8 mouse cellular contexts compared by ENCODE assay signal in genomic region chr8:54780134-54780942, GRCm38 (mm10).
DNase-seq lines count a peak whose midpoint lies in the region; ATAC-seq and TF ChIP-seq lines count a peak whose summit lies in the region.

No protein-coding gene starts in this region.

- H3K79me2 ChIP-seq in liver, adult 2 months (ENCODE audit: control insufficient read depth, insufficient read depth, low read length): no peaks in the 10 kb centered on the region

- peaks cover 9% of the 10 kb centered on the region; the same call in 1 of the 2 replicates for H3K27me3 ChIP-seq in embryonic facial prominence, embryonic 13.5 days
- H3K27me3 ChIP-seq in heart, embryonic 16.5 days (ENCODE audit: control insufficient read depth, insufficient read depth, low read length): no peaks in the 10 kb centered on the region
- H3K27me3 ChIP-seq in liver, adult 2 months (ENCODE audit: control insufficient read depth, insufficient read depth, low read length): 0 out of 2 replicates have a peak, but pooled peaks cover 3% of the 10 kb centered on the region
- H3K27me3 ChIP-seq in neural tube, embryonic 12.5 days (replicated peaks): no peaks in the 10 kb centered on the region

- H3K9ac ChIP-seq in embryonic facial prominence, embryonic 13.5 days: peak overlapping the region; percentile 64
- peak overlapping the region; percentile 60 for H3K9ac ChIP-seq in heart, embryonic 16.5 days (ENCODE audit: low read length)
- 0 out of 2 replicates have a peak overlapping the region, but pooled peaks have one; percentile 6 for H3K9ac ChIP-seq in liver, adult 2 months (ENCODE audit: low read depth, low read length)
- 0 out of 2 replicates have a peak overlapping the region, but pooled peaks have one; percentile 29 for H3K9ac ChIP-seq in neural tube, embryonic 12.5 days

- intact Hi-C loops in gastrocnemius, adult 2 months (cut with DNase I): no loop called here
- intact Hi-C loops in gastrocnemius, postnatal 36 days (cut with DNase I): no loop called here

- H3K4me3 ChIP-seq in gastrocnemius, adult 2 months: peak overlapping the region; percentile 54
- peak overlapping the region; percentile 42 for H3K4me3 ChIP-seq in embryonic facial prominence, embryonic 13.5 days
- H3K4me3 ChIP-seq in heart, embryonic 16.5 days (ENCODE audit: low read length): peak overlapping the region; percentile 56
- H3K4me3 ChIP-seq in liver, adult 2 months (ENCODE audit: insufficient read depth, low read depth, low read length): peak overlapping the region; percentile 10
- peak overlapping the region; percentile 26 for H3K4me3 ChIP-seq in neural tube, embryonic 12.5 days

- ATAC-seq in embryonic facial prominence, embryonic 13.5 days (ENCODE audit: insufficient number of reproducible peaks, insufficient read depth, low FRiP score, low TSS enrichment, low read depth): 0 out of 2 replicates have a peak, but pooled peaks have one; percentile 64
- ATAC-seq in heart, embryonic 16.5 days (replicated peaks; ENCODE audit: extremely low read depth, insufficient read depth, low FRiP score): 0 out of 2 replicates have a peak, but pooled peaks have one; percentile 58
- ATAC-seq in neural tube, embryonic 12.5 days (ENCODE audit: low FRiP score, low read depth): peak; percentile 87
- no peak for ATAC-seq in granulocyte monocyte progenitor cell, adult 5-6 weeks (replicated peaks; ENCODE audit: poor library complexity, severe bottlenecking)

- 10% methylated on average over 16 of the region's 16 CpGs for WGBS in embryonic facial prominence, embryonic 13.5 days
- 12% methylated on average over 16 of the region's 16 CpGs for WGBS in heart, embryonic 16.5 days
- 14% methylated on average over 16 of the region's 16 CpGs for WGBS in liver, adult 2 months
- WGBS in neural tube, embryonic 12.5 days: 9% methylated on average over 16 of the region's 16 CpGs

- TF ChIP-seq CTCF in gastrocnemius, adult 2 months (IDR thresholded peaks at IDR 0.05): no peak
- TF ChIP-seq CTCF in liver, adult 2 months (IDR thresholded peaks at IDR 0.05; ENCODE audit: low read depth, low read length): no peak

- H3K4me1 ChIP-seq in embryonic facial prominence, embryonic 13.5 days: peaks cover 15% of the 10 kb centered on the region
- peaks cover 2% of the 10 kb centered on the region; the same call in 1 of the 2 replicates for H3K4me1 ChIP-seq in heart, embryonic 16.5 days (ENCODE audit: control insufficient read depth, insufficient read depth, low read length)
- H3K4me1 ChIP-seq in liver, adult 2 months (ENCODE audit: control insufficient read depth, insufficient read depth, low read length): peaks cover 4% of the 10 kb centered on the region; the same call in 1 of the 2 replicates
- peaks cover 6% of the 10 kb centered on the region; the same call in 1 of the 2 replicates for H3K4me1 ChIP-seq in neural tube, embryonic 12.5 days

- no peak for TF ChIP-seq POLR2A in liver, adult 2 months (IDR thresholded peaks at IDR 0.05; ENCODE audit: extremely low read depth, insufficient read depth, low read length)

- no peaks in the 10 kb centered on the region for H3K9me3 ChIP-seq in embryonic facial prominence, embryonic 13.5 days
- no peaks in the 10 kb centered on the region for H3K9me3 ChIP-seq in heart, embryonic 16.5 days (replicated peaks; ENCODE audit: control insufficient read depth, low read length)
- no peaks in the 10 kb centered on the region for H3K9me3 ChIP-seq in neural tube, embryonic 12.5 days

- DNase-seq in gastrocnemius, adult 2 months: peak; percentile 15
- no peak for DNase-seq in gastrocnemius, postnatal 36 days
- peak; percentile 88 for DNase-seq in kidney, postnatal 10 days
- no peak for DNase-seq in liver, adult 2 months (ENCODE audit: extremely low read depth, low read depth, low spot score)

- no peaks in the 10 kb centered on the region for H3K36me3 ChIP-seq in embryonic facial prominence, embryonic 13.5 days
- H3K36me3 ChIP-seq in heart, embryonic 16.5 days (ENCODE audit: control insufficient read depth, insufficient read depth): no peaks in the 10 kb centered on the region
- no peaks in the 10 kb centered on the region for H3K36me3 ChIP-seq in liver, adult 2 months (ENCODE audit: control insufficient read depth, insufficient read depth, low read length)
- H3K36me3 ChIP-seq in neural tube, embryonic 12.5 days: no peaks in the 10 kb centered on the region

- peak overlapping the region; percentile 79 for H3K4me2 ChIP-seq in embryonic facial prominence, embryonic 13.5 days
- peak overlapping the region; percentile 87 for H3K4me2 ChIP-seq in heart, embryonic 16.5 days (ENCODE audit: low read depth, low read length)
- H3K4me2 ChIP-seq in neural tube, embryonic 12.5 days (replicated peaks): peak overlapping the region; percentile 71

- peak overlapping the region; percentile 4; the same call in 1 of the 2 replicates for H3K27ac ChIP-seq in gastrocnemius, adult 2 months
- H3K27ac ChIP-seq in embryonic facial prominence, embryonic 13.5 days: peak overlapping the region; percentile 44
- peak overlapping the region; percentile 50 for H3K27ac ChIP-seq in heart, embryonic 16.5 days (ENCODE audit: low read length)
- no peak overlapping the region for H3K27ac ChIP-seq in liver, adult 2 months (replicated peaks; ENCODE audit: insufficient read depth, low read depth, low read length)
- H3K27ac ChIP-seq in neural tube, embryonic 12.5 days: no peak overlapping the region

Comparison
In these comparisons a context has a peak if more than half of its experiments do, and no peak if none do; other contexts are left out.
1. DNase-seq: peak in gastrocnemius, adult 2 months (single experiment) and kidney, postnatal 10 days (single experiment); none in gastrocnemius, postnatal 36 days (0 of 2) and liver, adult 2 months (single experiment).
2. H3K27ac ChIP-seq: peak in gastrocnemius, adult 2 months (single experiment), embryonic facial prominence, embryonic 13.5 days (single experiment) and heart, embryonic 16.5 days (single experiment); none in liver, adult 2 months (single experiment) and neural tube, embryonic 12.5 days (single experiment).
3. H3K9ac ChIP-seq: peak in every context shown above with its lines; median percentile 64 in embryonic facial prominence, embryonic 13.5 days; 60 in heart, embryonic 16.5 days; 29 in neural tube, embryonic 12.5 days; 6 in liver, adult 2 months.
4. Peak in every context shown above with its lines, with median percentiles within 50 percentile points of each other: H3K4me3 ChIP-seq and H3K4me2 ChIP-seq.